Mouse (Mus musculus) small intestine, adult 2 months (tissue): ENCODE results near the gene Stk35.

ENCODE experiments used
- CTCF ChIP-seq: fragments of 200-500 bp; IDR thresholded peaks from 2 replicates; pipeline ENCODE4 v1.5.1; 2012; ENCODE audit warnings: low read depth, mild to moderate bottlenecking, control low read depth, inconsistent platforms, low read length, moderate library complexity, mixed read lengths; ENCODE audit not compliant: insufficient replicate concordance, insufficient read length; ENCODE audit errors: extremely low read depth
- POLR2A ChIP-seq: fragments of 200-500 bp; IDR thresholded peaks from 2 replicates; pipeline ENCODE4 v1.6.1; 2012; ENCODE audit warnings: low read depth, mild to moderate bottlenecking, control low read depth, inconsistent platforms, low read length, moderate library complexity

- no peak for TF ChIP-seq CTCF
- TF ChIP-seq POLR2A = no peak
Measured at GRCm38 (mm10) chr2:129876935-129877334, 76.6 kb downstream of the Stk35 start.
